Mouse (Mus musculus): ENCODE measurements around the gene Pbx2.

GRCm38 (mm10) chr17:34571875-34572274, 19.2 kb upstream of the Pbx2 start:
- TF ChIP-seq CTCF (IDR thresholded peaks at IDR 0.05; ENCODE audit: control insufficient read depth, insufficient read depth, insufficient read length) (no peak), USF1 (IDR thresholded peaks at IDR 0.05; ENCODE audit: low read depth) (no peak), MYOD1 (IDR thresholded peaks at IDR 0.05; ENCODE audit: control insufficient read depth, insufficient read length, low read depth) (no peak), CEBPB (IDR thresholded peaks at IDR 0.05; ENCODE audit: low read depth) (no peak)
